Mouse (Mus musculus): Measurements from ENCODE around the gene Nlrc5.
"Not testable (repeated sequence)": the region's sequence is repeated elsewhere in the genome, so short reads cannot be mapped to it uniquely, and the experiment has no call there.

Gene Nlrc5

DNA sequence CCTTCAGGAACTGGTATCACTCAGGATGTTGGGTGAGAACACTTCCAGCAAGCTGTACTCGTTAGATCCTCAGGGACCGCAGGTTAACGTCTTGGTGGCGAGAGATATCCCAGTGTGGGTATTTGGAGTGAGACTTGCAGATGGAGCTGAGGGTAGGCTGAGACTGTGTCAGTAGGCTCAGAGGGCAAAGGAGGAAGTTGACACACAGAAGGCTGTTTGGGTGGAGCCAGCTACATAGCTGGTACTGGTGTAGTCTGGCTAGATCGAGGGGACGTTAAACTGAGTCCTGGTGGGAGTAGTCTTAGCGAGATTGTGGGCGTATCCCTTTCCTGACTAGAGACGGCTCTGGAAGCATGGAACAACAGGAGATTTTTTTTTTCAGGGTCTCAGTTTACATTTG lies 16.1 kb upstream of the Nlrc5 start:
- in situ Hi-C loops (cut with MboI, MseI) = no loop called here

DNA sequence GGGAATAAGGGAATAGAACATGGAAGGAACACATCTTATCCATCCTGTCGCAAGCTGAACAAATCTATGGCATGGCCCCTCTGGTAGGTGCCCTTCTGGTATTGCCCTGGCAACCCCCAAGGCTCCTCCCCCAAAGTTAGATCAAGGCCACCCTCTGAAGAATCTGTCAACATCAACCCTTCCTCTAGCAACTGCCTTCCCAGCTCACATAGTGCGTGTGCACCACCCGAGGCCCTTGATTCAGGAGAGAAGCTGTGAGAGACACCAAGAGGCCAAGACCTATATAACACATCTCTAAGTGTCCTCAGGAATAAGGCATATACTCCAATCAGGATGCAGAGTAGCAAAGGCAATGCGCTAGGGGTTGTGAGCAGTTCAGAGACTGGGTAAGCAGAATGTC lies 11.9 kb upstream of the Nlrc5 start:
- in situ Hi-C loops (cut with MboI, MseI) = no loop called here

DNA sequence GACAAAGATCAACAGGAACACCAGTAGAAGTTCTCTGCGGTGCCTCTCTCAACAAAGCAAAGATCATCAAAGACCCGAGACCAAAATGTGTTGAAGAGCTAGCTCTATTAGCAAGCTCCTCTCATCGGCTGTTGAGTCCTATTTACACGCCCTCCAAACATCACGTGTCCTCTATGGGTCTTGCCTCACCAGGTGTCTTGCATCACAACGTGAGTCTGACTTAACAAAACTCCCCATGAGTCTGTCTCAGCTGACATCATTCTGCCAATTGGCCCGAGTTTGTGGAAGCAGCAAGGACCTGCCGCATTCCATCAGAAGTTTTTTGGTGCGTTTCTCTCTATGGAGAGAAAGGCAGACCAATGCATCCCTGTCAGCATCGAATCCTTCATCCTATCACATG lies 6.2 kb upstream of the Nlrc5 start:
- in situ Hi-C loops (cut with MboI, MseI) = no loop called here

DNA sequence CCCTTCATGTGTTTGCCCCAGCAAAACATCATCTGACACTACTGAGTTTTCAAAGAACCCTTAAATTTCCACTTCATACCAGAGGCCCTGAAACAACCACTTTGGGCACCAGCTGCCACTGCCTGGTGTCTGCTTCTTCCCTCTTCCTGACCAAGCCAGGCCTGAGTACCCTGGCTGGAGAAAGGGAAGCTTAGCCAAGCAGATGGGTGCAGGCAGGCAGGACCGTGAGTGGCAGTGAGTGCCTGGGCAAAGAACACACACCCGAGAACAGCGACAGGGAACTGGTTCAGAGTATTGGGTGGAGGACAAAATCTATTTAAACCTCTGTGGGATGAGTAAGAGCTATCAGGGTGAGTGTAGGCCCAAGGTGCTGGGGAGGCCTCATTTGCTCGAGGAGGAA lies 5.7 kb upstream of the Nlrc5 start:
- in situ Hi-C loops (cut with MboI, MseI) = no loop called here

DNA sequence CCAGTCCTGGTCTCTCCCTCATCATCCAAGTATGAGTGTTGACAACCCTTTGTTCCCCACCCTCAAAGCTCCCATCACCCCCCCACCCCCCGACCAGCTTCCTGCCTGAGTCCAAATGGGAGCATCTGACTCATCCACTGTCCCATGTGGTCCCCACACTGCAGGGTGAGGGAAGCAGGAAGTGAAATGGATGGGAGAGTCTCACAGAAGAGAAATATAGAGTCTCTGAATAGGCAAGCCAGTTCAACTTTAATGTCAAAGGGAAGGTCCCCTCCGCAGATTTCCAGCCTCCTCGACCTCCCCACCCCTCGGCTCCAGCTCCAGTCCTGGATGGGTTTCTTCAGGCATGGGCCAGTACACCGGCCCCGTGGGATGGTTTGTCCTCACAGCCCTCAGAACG lies 4.8 kb upstream of the Nlrc5 start:
- in situ Hi-C loops (cut with MboI, MseI) = no loop called here

DNA sequence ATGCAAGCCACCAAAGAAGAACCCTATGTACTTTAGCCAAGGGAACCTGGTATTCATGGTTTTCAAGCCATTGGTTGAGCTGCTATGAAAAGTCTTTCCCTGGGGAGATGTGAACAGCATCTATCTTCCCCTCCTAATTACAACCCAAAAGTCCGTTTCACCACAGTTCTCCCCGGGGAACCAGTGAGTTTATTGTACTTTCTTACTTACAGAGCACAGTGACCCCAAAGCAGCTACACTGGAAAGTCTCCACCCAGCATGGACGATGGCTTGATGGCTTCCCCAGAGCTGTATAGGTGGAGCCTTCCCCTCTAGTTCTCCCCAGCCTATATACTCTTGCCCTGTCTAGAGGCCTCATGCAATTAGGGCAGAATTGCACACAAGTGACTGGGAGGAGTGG lies 1.9 kb upstream of the Nlrc5 start:
- in situ Hi-C loops (cut with MboI, MseI) = no loop called here

DNA sequence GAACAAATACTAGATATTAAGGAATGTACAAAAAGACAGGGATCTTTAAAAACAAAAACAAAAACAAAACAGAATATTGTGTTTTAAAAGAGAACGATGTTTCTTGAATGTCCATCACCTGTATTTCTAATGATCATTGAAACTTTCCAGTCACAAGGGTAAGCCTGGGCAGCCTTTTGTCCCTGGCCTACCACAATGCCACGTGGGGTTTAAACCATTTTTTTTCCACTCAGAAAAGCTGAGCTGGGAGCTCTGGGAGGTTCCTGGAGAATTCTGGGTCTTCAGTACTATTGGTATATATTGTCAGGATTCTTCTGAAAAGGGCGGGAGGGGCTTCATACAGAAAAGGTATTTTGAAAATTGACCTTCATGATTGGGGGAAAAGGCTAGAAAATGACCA lies 802 bp downstream of the Nlrc5 start:
- in situ Hi-C loops (cut with MboI, MseI) = no loop called here

DNA sequence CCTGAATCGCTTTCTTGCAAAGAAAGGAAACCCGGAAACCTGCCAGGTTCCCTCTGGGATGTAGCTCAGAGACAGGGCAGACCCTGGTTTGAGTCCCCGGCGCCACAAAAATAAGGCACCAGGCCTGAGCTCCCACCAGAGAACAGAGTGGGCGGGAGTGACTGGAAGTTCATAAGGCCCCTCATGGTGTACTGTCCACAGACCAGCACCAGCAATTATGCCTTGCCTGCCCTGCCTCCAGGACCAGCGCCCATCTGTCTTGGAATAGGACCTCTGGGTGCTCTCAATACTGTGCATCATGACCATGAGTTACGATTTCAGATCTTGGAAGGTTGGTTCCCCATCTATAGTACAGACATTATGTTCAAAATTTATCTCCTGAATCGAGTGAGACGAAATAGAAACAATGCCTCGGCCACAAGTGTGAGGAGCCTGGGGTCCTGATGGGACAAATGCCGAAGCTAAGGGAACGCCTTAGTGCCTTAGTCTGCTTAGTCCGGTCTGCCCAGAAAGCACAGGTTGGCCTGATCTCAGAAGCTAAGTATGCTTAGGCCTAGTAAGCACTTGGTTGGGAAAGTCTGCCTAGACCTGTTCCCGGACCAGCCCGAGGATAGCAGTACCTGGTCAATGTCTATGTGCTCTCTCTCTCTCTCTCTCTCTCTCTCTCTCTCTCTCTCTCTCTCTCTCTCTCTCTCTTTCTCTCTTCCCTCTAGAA lies 1.4 kb downstream of the Nlrc5 start:
- in situ Hi-C loops (cut with MboI, MseI) = no loop called here

DNA sequence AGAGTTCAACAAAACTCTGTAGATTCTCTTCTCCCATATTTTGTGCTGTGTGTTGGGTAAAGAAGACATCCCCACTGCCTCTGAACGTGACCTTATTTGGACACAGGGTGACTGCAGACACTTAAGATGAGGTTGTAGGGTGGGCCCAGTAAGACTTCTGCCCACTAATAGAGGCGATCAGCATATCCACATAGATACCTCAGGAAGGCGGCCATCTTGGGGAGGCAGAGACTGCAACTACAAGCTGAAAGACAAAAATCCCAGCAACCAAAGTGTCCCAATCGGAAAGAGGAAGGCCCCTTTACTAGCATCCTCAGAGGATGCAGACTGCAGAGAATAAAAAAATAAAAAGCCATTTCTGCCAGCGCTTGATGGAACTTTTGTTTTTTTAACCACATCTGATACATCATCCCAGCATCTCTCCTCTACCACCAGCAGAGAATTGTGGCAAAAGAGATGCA lies 2.0 kb downstream of the Nlrc5 start:
- in situ Hi-C loops (cut with MboI, MseI) = no loop called here

DNA sequence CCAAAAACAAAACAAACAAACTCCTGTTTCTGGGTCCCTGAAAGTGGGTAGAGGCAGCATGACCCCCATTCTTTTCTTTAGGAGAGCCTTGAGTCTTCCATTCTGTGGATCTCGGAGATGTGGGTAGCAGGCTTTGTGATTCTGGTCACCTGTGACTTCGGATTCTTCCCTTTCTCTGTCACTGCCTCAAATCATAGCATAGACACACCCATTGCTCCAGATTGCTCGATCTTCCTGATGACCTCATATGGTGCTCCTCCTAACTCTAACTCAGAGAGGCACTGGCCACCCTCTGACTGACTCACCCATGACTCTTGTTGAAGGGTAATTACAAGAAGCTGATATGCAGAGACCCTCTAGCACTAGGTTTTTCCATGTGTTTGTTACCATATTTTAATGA lies 2.7 kb downstream of the Nlrc5 start:
- in situ Hi-C loops (cut with MboI, MseI) = no loop called here

DNA sequence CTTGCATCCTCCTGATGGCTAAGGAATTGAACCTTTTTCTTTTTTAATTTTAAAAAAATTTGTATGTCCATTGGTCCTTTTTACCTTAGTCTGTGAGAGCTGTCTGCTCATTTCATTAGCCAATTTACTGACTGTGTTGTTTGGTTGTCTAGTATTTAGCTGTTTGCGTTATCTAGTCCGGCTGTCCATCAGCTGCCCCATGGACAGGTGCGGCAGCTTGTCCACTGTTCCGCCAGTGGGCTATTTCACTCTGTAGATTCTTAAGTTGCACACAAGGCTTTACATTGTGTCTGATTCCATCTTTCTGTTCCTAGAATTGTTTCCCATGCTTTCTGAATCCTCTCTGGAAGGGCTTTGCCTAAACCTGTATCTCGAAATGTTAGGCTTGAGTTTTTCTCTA lies 4.5 kb downstream of the Nlrc5 start:
- in situ Hi-C loops (cut with MboI, MseI) = no loop called here

DNA sequence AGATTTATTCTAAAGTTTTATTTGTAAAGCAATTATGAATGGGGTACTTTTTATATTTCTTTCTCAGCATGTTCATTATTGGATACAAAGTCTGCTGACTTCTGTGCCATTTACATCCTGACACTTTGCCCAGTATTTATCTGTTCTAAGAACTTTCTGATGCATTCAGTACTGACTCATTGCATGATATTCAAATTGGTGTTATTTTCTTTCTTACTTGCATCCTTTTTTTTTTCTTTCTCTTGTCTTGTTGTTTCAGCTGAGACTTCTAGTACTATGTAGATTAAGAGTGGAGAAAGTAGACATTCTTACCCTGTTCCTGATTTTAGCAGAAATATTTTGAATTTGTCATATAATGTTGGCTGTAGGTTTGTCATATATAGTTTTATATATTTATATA lies 5.5 kb downstream of the Nlrc5 start:
- in situ Hi-C loops (cut with MboI, MseI) = no loop called here

DNA sequence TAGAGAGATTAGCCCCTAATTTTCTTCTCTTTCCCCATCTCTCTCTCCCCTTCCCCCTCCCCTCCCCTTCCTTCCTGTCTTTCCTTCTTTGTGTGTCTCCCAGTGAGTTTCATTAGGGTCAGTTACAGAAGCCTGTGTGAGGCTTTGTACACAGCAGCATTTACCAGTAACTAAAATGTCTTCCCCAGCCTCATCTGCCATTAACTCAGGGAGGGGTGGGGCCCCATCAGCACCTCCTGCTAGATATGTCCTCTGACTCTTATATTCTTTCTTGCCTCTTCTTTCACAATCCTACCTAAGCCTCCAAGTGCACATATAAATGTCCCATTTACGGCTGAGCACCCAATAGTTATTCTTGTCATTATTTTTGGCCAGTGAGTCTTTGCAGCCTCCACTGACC lies 6.2 kb downstream of the Nlrc5 start:
- in situ Hi-C loops (cut with MboI, MseI) = no loop called here

DNA sequence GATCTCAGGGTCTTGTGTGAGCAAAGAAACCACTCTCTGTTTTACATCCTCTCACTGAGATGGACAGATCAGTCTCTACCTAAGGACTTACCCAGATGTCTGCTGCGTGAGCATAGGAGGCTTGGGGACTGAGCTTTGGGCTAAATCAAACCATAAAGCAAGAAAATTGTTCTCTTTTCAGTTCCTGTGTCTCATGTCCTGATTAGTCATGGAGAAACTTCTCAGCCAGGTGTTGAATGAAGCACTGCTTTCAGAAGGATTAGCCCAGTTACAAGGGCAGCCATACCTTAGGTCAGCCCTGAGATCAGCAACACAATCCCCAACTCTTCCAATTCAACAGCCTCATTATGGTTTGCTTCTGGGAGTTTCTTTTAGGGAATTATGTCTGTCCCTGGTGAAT lies 7.5 kb downstream of the Nlrc5 start:
- in situ Hi-C loops (cut with MboI, MseI) = no loop called here

DNA sequence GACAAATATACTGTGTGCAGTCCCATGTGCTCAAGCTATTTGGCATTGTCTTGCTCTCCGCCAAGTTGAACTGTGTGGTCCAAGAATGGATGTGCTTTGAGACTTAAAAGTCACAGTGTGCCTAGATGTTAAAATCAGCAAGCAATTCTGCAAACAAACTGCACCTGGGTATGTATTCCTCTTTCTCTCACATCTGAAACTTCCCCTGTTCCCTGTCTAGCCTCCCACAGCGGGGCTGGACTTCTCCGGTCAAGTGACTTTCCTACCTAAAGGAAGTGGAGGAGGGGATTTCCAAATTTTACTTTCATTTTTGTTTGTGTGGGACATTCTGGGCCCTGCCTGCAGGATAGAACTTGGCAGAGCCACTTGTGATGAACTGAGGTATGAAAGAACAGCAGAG lies 9.0 kb downstream of the Nlrc5 start:
- in situ Hi-C loops (cut with MboI, MseI) = no loop called here

DNA sequence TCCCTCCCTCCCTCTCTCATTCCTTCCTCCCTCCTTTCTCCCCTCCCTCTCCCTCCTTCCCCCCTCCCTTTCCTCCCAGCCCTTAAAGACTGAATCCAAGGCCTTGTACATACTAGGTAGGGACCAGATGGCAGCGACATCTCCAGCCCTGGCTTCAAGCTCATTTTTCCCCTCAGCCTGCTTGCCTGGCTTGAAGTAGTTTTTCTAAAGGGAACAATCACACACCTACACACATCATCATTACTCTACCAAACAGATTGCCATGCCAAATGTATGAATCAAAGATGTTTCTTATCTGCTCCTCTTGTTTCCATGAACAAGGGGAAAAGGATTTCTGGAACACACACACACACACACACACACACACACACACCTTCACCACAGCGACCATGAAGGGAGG lies 10.3 kb downstream of the Nlrc5 start:
- in situ Hi-C loops (cut with MboI, MseI) = no loop called here

DNA sequence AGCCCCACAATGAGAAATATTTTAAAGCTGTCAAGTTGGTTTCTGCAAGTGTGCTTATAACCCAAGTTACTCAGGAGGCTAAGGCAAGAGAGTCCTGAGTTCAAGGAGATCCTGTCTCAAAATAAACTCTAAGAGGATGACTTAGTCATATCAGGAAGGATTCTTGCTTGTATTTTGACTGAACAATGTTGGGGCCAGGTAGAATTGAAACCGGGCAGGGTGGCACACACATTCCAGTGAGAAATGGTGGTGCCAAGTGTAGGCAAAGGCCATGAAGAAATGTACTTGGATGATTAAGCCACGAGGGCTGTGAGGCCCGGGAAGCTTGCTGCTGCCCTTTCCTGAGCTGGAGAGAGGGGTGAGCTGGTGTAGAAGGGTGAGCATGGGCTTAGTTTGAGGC lies 13.0 kb downstream of the Nlrc5 start:
- in situ Hi-C loops (cut with MboI, MseI) = no loop called here

DNA sequence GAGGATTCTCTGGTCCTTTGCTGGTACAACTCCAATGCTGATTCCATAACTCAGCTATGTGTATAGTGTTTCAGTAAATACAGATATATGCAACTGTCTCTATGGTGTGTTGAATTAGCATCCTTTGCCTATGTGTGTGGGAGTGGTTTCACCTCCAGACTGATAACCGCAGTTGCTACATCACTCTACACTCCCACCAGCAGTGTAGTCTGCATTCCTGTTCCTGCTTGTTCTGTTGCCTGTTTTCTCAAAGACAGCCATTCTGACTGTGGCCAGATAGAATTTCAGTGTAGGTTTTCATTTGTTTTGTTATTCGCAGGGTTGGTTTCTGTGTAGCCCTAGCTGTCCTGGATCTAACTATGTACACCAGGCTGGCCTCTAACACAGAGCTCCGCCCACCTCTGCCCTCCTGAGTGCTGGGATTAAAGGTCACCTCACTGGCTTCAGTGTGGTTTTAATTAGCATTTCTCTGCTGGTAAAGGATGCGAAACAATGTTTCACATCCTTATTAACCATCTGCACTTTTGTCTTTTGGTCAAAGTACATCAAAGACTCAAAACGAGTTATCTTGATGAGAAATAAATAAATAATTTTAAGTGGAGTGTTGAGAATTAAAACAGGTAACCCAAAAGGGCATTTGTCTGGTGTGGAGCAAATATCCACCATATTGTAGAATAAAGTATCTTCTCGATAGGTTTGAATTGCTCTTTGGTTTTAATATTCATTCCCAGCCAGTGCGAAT lies 13.6 kb downstream of the Nlrc5 start:
- in situ Hi-C loops (cut with MboI, MseI) = no loop called here

DNA sequence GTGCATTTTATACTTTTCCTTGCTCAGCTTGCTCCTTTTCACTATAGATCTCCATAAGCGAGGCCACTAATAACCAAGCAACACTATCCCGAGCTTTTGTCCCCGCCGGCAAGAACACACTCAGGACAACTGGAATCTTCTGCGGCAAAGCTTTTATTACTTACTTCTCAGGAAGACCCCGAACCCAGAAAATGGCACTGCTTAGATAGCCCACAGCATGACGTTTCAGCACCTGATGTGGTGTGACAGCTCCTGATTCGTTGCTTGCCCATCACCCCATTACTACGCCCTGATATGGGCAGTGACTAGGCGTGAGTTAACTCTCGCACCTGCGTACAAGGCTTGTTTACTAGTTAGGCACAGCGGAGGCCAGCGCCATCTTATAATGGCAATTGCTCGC lies 18.8 kb downstream of the Nlrc5 start:
- in situ Hi-C loops (cut with MboI, MseI) = not testable (repeated sequence)

DNA sequence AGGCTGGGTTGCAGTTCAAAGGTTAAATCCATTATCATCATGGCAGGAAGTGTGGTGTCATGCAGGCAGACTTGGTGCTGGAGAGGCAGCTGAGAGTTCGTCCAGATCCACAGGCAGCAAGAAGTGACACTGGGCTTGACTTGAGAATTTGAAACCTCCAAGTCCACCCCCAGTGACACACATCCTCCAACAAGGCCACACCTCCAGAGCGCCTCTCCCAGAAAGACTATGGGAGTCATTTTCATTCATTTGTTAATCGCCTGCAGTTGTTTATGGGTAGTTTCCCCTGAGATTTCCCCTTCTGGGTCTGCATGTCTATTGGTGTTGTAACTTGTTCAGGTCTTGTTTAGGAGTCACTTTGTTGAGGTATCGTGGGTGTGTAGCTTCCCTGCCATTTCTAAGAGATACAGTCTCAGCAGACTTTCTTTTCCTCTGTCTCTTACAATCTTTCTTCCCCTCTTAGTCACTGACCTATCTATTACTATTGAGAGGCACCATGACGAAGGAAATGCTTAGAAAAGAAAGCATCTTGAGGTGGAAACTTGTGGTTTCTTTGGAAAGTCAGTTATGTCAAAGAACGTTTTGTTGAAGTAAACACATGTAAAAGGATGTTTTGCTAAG lies 19.8 kb downstream of the Nlrc5 start:
- in situ Hi-C loops (cut with MboI, MseI) = no loop called here

DNA sequence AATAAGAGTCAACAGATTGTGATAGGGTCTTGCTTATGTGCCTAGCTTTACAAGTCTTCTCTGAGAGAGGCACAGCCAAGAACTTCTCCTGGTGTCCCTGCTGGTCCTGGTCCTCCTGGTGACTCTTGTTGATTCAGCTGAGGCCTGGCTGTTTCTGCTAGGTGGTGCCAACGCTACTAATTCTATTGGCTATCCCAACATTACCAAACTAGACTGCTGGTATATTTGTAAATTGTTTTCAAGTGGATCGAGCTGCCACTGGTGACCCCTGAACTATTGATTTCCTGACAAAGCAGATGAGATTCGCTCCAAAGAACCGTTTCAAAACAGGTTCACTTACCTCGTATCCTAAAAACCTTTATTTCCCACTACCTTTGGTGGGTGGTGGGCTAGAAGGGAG lies 20.7 kb downstream of the Nlrc5 start:
- in situ Hi-C loops (cut with MboI, MseI) = no loop called here

DNA sequence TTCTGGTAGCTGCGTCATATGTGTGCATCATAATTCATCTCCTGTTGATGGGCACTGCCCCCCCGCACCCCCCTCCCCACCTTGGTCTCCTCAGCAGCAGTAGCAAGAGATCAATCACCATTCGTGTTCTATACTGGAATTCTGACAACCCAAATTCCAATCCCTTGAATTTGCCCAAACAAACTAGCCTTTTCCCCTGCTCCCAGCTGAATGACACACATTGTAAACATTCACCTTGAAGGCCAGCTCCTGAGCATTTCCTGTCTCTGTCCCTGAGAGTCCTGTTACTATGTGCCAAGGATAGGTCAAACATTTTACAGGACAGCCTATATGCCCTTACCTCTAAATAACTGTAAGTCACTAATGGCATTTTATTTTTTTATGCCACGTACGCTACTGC lies 21.9 kb downstream of the Nlrc5 start:
- in situ Hi-C loops (cut with MboI, MseI) = no loop called here

DNA sequence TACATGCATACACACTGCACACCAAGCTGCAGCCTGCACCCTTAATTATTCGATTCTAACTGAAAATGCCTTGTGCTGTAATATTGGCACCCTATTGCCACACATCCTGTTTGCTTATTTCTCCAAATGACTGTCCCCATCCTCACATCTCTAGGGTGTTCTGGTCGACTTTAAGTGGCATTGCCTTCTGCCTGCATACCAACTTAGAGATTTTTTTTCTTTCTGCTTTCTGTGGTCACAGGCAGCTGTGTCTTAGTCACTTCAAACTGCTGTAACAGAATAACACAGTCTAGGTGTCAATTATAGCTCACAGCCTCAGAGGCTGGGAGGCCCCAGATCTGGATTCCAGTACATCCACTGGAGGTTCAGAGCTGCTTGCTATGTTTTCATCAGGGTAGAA lies 24.4 kb downstream of the Nlrc5 start:
- in situ Hi-C loops (cut with MboI, MseI) = no loop called here

Measured in T-helper 1 cell (primary cell).